Mouse (Mus musculus) gastrocnemius, postnatal 14 days (tissue): ENCODE data around the gene Calr. TPM values are rescaled to one million over a fixed set of nuclear protein-coding genes. Genes with fewer than 3 reads are reported as not detected.

Experiments
- DNase-seq: peaks from one replicate; pipeline ENCODE4 v3.0.0; 2021; ENCODE audit warnings: mixed read lengths
- intact Hi-C: fragments of 180-260 bp; cut with DNase I; formaldehyde crosslinking; loops from one replicate; pipeline ENCODE4 v1.15.1; 2025; ENCODE audit warnings: low total_unique reads
- total RNA-seq, 2 experiments: library from RNA; stranded (reverse); gene quantifications; 2 replicates each; pipeline ENCODE4 v1.2.3; 2021

Gene Calr
- total RNA-seq, 2 experiments from 2014 or later, result 197 to 229 TPM

- intact Hi-C loops, result no loop called here
Measured at GRCm38 (mm10) chr8:84846094-84846721, 526 bp downstream of the Calr start.

DNA sequence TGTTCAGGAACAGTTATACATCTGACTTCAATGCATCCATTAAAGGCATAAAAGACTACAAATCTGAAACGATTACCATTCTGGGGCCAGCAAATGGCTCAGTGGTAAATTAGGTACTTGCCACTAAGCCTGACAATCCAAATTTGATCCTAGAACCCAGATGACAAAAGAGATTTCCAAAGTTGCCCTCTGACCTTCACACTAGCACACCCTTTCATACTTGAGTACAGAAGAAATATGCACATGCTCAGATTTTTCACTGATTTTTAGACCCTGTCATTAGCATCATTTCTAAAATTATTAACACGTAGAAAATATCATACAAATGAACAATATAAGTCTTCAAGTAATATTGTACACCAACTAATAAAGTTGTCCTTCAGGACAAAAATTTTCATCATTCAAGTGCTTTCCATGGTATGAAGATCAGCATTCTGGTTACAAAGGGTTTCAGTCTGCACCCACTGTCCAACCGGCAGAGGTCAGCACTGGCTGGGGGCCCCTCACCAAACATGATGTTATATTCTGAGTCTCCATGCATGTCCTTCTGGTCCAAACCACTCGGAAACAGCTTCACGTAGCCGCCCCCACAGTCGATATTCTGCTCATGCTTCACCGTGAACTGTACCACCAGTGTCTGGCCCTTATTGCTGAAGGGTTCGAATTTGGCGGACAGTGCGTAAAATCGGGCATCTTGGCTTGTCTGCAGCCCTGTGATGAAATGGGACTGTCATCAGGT, 1.2 kb downstream of the Calr start:
- DNase-seq, result peak; percentile 50
- intact Hi-C loops, result no loop called here

More at GRCm38 (mm10) chr8:84846094-84846721, 526 bp downstream of the Calr start:
- peak; percentile 14 for DNase-seq

GRCm38 (mm10) chr8:84844397-84845070, 2.2 kb downstream of the Calr start:
- no peak for DNase-seq
- intact Hi-C loops, result no loop called here

DNA sequence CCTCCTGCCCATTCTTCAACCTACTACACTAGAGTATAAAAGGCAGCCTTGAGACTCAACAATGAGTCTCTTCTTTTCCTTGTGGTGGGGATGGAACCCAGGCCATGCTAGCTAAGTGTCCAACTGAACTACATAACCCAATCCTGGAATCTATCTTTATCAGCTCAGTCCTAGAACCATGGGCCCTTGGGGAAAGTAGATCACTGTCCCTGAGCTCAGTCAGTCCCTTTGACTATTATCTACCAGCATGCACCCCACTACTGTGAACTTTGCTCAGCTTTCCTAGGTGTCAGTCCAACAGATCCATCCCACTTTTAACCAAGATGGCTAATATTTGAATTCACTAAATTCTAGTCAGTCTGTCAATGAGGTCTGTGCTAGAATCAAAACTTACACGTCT, 5.2 kb downstream of the Calr start:
- no peak for DNase-seq
- intact Hi-C loops, result no loop called here

DNA sequence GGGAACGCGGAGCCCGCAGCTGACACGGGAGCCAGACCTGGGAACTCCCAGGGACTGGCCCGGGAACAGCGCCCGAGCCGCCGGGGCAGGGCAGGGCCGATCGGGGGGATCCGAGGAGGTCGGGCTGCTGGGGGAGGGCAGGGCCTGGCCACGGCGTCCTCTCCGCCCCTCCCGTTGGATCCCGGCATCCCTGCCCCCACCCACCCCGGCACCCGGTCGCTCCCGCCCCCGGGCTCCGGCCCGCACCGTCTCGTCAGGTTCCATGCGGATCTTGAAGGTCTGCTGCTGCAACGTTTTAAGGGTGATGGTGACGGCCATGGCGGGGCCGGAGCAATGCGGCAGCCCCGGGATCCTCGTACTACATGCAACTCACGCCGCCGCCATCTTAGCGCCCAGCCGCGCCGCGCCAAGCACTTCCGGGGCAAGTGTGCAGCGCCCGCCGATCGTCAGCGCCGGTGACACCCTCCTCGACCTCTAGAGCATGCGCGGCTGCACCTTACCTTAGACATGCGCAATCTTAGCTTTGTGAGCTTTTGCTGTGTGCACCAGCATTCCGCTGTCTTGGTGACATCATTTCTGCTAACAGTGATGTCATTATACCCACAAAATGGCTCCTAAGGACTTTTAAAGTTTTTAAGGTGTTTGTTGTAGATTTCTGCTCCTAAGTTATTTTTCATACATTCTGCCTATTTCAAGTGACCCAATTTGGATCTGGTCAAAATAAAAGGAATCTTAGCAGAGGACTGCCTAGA, 6.3 kb downstream of the Calr start, which contains the start of gene Rad23a:
TSS of gene Rad23a (minus strand) at position 418 of the 752 bp plus-strand sequence.
- peak; percentile 91 for DNase-seq
- intact Hi-C loops, result no loop called here

DNA sequence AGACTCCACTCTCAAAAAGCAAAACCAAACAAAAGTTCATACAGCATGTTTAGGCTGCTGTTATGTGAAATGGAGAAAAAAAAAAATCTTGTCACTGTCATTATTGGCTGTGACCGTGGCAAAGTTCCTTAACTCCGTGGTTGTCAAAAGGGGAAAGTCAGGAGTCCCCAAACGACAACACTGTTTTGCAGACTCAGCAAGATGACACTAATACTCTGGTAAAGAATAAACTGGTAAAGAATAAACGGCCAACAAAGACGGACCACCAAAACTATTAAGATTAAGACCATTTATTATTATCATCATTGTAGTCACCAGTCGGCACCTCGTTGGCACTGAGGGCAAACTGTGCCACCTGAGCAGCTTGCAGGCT, 6.9 kb downstream of the Calr start:
- intact Hi-C loops, result no loop called here
- DNase-seq, result no peak

- no peak for DNase-seq
- intact Hi-C loops, result no loop called here
Measured at GRCm38 (mm10) chr8:84839411-84839810, 7.3 kb downstream of the Calr start.

DNA sequence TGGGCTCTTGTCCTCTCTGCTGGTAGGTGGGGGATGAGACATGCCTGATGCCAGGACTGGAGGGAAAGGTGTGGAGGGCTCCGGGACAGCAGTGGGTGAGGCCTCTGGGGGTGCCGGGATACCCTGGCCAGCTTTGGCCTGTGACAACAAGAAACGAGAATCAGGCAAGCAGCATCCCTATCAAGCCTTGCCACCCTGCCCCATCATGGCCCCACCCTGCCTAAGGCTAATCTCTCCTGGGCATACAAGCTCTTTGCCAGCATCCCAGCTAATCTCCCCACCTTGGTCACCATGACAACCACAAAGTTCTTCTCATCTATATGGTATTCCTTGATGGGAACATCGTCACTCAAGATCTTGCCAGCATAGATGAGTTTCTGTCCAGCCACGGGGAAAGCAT, 8.2 kb downstream of the Calr start:
- no peak for DNase-seq
- intact Hi-C loops, result no loop called here

- no peak for DNase-seq
- intact Hi-C loops, result no loop called here
Measured at GRCm38 (mm10) chr8:84837912-84838470, 8.7 kb downstream of the Calr start.

DNA sequence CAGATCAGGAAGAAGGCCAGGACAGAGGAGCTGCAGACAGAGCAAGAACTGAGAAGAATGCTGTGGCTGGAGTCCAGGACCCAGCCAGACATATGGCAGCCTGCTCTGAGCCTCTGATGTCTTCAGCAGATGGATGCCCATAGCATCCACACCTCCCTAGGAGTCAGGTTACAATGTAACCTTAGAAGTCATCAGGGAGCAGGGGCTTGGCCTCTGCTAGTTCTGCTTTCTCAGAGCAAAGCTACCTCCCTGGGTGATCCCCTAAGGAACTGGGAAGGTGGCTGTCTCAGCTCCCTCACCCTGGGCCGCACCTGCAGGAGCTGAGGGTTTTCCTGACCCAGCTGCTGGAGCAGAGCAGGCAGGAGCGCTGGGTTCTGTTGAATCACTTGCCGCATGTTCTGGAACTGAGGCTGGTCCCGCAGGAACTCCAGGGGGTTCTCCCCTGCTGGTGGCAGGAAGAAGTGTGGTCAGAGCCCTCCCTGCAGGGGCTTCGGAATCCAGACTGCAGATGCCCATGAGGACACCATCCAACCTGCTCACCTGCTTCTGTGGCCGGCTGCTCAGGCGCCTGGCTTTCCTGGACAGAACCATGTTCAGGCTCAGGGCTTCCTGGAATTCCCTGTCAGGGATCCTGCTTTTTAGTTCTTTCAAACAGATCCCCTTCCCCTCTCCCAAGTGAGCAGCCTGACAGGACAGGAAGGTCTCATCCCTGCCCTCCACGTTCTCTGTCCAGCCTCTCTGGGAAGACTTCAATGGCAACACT, 9.4 kb downstream of the Calr start:
- intact Hi-C loops, result no loop called here
- no peak for DNase-seq

DNA sequence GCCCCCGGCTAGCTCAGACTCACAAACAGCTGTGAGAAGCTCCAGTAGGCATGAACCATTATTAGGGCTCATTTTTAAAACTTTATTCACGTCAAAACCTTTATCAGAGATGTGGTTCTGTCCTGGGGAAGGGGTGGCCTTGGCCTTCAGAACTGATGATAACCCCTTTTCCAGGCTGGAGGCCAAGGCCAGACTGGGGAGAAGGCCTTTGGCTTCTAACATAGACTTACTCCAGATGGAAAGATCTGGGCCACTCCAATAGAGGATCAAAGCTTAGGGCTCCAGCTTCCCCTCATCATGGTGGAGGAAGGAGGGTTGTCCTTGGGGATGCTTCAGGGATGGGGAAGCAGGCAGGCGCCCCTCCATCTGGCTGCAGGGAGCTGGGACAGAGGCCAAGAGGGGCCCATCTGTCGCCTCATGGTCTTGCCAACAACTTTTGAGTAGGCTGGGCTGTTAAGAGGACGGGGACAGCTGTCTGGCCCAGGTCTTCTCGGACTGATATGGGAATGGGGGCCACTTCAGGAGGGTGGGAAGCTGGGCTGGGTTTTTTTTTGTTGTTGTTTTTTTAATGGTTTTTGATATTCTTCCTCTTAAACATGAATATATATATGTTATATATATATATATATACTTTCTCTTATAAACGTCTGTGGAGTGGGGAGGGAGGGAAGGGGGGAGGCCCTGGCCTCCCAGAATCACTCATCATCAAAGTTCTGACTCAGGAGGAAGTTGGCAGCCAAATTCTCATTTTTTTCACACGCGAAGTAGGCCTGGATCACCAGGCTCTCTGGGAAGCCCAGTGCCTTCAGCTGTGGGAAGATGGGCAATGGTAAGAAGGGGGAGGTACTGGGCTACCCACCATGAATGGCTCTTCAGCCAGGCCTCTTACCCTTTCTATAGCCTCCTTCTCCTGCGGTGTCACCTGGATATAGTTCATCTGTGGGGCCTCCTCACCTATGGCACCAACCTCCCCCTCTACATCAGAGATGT, 11.6 kb downstream of the Calr start:
- peak; percentile 51 for DNase-seq
- intact Hi-C loops, result no loop called here

- DNase-seq, result no peak
- intact Hi-C loops, result no loop called here
Measured at GRCm38 (mm10) chr8:84834002-84834865, 12.5 kb downstream of the Calr start.

DNA sequence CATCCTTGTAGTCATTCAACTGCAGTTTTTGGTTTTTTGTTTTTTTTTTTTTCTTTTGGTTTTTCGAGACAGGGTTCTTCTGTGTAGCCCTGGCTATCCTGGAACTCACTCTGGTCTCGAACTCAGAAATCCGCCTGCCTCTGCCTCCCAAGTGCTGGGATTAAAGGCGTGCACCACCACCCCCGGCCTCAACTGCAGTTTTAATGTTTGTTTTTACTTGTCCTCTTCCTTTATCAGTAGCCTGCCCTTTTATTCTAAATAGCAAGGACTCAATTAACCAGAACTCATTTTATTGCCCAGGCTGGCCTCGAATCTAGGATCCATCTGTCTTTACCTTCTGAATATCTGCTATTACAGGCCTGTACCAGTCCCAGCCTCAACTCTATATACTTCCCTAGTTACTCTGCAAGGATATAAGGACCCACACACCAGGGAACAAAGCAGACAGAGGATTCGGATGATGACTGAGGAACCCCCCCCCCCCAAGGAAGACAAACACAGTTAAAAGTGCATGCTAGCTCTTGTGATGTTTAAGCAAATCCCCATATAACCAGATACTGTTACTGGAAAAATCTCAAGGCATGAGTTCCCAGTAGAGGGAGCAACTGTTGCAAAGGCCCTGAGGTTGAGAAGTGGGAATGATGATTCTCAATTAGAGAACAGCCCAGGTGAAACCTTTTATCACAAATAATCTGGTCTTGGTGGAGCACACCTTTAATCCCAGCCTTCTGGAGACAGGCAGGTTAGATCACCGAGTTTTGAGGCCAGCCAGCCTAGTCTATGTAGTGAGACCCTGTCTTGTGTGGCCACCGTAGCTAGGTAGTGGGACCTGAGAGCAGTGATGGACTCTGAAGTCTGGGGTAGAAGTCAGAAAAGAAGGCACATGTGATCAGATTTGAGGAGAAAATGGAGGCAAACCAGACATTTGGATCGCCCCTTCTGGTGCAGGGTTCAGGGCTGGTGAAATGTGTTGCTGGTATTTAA, 13.7 kb downstream of the Calr start:
- no peak for DNase-seq
- intact Hi-C loops, result no loop called here

DNA sequence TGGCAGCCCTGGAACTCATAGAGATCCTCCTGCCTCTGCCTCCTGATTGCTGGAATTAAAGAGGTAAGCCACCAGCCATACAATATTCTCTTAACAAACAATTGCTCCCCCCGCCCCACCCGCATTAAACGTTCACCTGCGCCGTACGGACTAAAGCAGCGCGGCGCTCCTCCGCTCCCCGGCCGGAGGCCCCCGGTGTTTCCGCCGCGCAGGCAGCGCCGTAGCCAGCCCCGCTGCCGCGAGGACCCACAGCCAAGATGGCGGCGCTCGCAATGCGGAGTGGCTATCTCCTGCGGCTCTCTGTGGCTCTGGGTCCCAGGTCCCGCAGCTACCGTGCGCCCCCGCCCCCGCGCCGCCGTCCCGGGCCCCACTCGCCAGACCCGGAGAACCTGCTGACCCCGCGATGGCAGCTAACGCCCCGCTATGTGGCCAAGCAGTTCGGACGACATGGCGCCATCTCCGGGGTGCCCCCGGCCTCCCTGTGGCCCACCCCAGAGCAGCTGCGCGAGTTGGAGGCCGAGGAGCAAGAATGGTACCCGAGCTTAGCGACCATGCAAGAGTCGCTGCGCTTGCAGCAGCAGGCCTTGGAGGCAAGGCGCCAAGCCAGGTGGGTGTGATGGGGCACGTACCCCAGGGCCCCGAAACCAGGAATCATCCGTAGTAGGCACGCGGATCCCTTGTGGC, 14.6 kb downstream of the Calr start:
- DNase-seq, result peak; percentile 79
- intact Hi-C loops, result no loop called here

DNA sequence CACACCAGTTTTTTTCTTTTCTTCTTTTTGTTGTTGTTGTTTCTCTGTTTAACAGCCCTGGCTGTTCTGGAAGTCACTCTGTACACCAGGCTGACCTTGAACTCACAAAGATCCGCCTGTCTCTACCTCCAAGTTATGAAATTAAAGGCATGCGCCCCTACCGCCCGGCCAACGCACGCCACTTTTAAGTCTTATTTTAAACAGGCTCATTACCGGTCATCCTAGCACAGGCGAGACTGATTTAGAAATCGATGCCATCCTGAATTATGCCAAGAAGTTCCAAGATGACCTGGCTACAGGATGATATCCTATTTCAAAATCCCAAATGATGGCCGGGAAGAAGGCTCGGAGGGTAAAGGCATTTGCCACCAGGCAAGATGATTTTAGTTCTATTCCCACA, 15.2 kb downstream of the Calr start, which contains the start of gene Gadd45gip1:
TSS of gene Gadd45gip1 (plus strand) at position 33 of the 400 bp plus-strand sequence.
- DNase-seq, result no peak
- intact Hi-C loops, result no loop called here
